17 mouse cellular contexts compared by ENCODE assay signal in genomic region chr8:106829526-106830045, GRCm38 (mm10). TPM values are rescaled to one million over a fixed set of nuclear protein-coding genes. Genes with fewer than 3 reads are reported as not detected.
DNase-seq lines count a peak whose midpoint lies in the region; ATAC-seq and TF ChIP-seq lines count a peak whose summit lies in the region.
"Had no signal": no experiment of that assay in that cellular context is flagged by ENCODE, and none has a peak within 500 bp of the region (broad histone marks: within the 10 kb centered on the region; RNA-seq: fewer than 3 reads in every experiment).

No protein-coding gene starts in this region.

- no peaks in the 10 kb centered on the region for H3K9me3 ChIP-seq in liver, embryonic 12.5 days (replicated peaks)
- H3K9me3 ChIP-seq: limb, embryonic 12.5 days; midbrain, embryonic 10.5 days; neural tube, embryonic 15.5 days; stomach, embryonic 15.5 days had no signal

- WGBS in liver, embryonic 12.5 days (ENCODE audit: insufficient replicate concordance) = 70% methylated on average over 5 of the region's 5 CpGs

- H3K4me1 ChIP-seq in liver, embryonic 12.5 days = no peaks in the 10 kb centered on the region
- H3K4me1 ChIP-seq: limb, embryonic 12.5 days; midbrain, embryonic 10.5 days; neural tube, embryonic 15.5 days; stomach, embryonic 15.5 days had no signal

- ATAC-seq in liver, embryonic 12.5 days = no peak
- ATAC-seq: forebrain, postnatal 0 days; inflammation-experienced regulatory T-cells, adult 6 months had no signal

- H3K27me3 ChIP-seq in liver, embryonic 12.5 days (replicated peaks) = no peaks in the 10 kb centered on the region
- H3K27me3 ChIP-seq: limb, embryonic 12.5 days; neural tube, embryonic 15.5 days; stomach, embryonic 15.5 days had no signal

- no peak for TF ChIP-seq CTCF in gastrocnemius, adult 2 months (IDR thresholded peaks at IDR 0.05)

- no peak overlapping the region for H3K9ac ChIP-seq in liver, embryonic 12.5 days
- H3K9ac ChIP-seq: forebrain, postnatal 0 days; limb, embryonic 12.5 days; neural tube, embryonic 15.5 days; stomach, embryonic 15.5 days had no signal

- intact Hi-C loops in gastrocnemius, adult 2 months (cut with DNase I) = no loop called here
- intact Hi-C loops in heart, postnatal 36 days (cut with DNase I) = no loop called here

- H3K4me2 ChIP-seq in liver, embryonic 12.5 days = no peak overlapping the region
- H3K4me2 ChIP-seq: limb, embryonic 12.5 days; neural tube, embryonic 15.5 days; stomach, embryonic 15.5 days had no signal

- H3K36me3 ChIP-seq in liver, embryonic 12.5 days = no peaks in the 10 kb centered on the region
- H3K36me3 ChIP-seq: neural tube, embryonic 15.5 days; stomach, embryonic 15.5 days had no signal

- H3K27ac ChIP-seq in gastrocnemius, adult 2 months = no peak overlapping the region
- H3K27ac ChIP-seq in liver, embryonic 12.5 days = no peak overlapping the region
- H3K27ac ChIP-seq: limb, embryonic 12.5 days; midbrain, embryonic 10.5 days; neural tube, embryonic 15.5 days; stomach, embryonic 15.5 days had no signal

- no peak overlapping the region for H3K4me3 ChIP-seq in gastrocnemius, adult 2 months
- H3K4me3 ChIP-seq in liver, embryonic 12.5 days = no peak overlapping the region
- H3K4me3 ChIP-seq: limb, embryonic 12.5 days; midbrain, embryonic 10.5 days; neural tube, embryonic 15.5 days; stomach, embryonic 15.5 days had no signal

- peak; percentile 42 for DNase-seq in gastrocnemius, adult 2 months
- DNase-seq in gastrocnemius, postnatal 4 days (ENCODE audit: low spot score in 2 of 2) = no peak
- peak; percentile 59 for DNase-seq in kidney, adult 9 months
- DNase-seq in kidney, adult 18-20 months = no peak
- peak; percentile 84 for DNase-seq in cerebellum, adult 9-10 months
- DNase-seq in heart, postnatal 36 days = peak; percentile 49 to 55
- DNase-seq in embryo, embryonic 9.5 days (ENCODE audit: extremely low spot score) = no peak
- DNase-seq: adrenal gland, postnatal 14 days; forebrain, postnatal 0 days; layer of hippocampus, postnatal 36 days; retina, postnatal 1 day had no signal

RNA-seq across cellular contexts. Expression of gene Has3, which starts 40.5 kb away (rescaled TPM):
- total RNA-seq in gastrocnemius, adult 2 months (2021) = under 1 TPM; 0.56 to 0.59 TPM
- 1 to 10 TPM; 2.4 to 2.5 TPM for total RNA-seq in gastrocnemius, postnatal 4 days (2021)
- 1 to 10 TPM; 1.4 to 1.5 TPM for total RNA-seq in heart, postnatal 36 days (2021)
- 0.04 TPM in 2 replicates for polyA plus RNA-seq in liver, embryonic 12.5 days (2016; fragmentation: Nextera tagmentation; extraction: Ambion mirVana)

Comparison
In these comparisons a context has a peak if more than half of its experiments do, and no peak if none do; other contexts are left out.
1. DNase-seq: peak in gastrocnemius, adult 2 months (single experiment), kidney, adult 9 months (single experiment), cerebellum, adult 9-10 months (single experiment) and heart, postnatal 36 days (2 of 2); none in gastrocnemius, postnatal 4 days (0 of 2), kidney, adult 18-20 months (single experiment) and embryo, embryonic 9.5 days (single experiment).